30 mouse cellular contexts compared by ENCODE assay signal in the genomic region with DNA sequence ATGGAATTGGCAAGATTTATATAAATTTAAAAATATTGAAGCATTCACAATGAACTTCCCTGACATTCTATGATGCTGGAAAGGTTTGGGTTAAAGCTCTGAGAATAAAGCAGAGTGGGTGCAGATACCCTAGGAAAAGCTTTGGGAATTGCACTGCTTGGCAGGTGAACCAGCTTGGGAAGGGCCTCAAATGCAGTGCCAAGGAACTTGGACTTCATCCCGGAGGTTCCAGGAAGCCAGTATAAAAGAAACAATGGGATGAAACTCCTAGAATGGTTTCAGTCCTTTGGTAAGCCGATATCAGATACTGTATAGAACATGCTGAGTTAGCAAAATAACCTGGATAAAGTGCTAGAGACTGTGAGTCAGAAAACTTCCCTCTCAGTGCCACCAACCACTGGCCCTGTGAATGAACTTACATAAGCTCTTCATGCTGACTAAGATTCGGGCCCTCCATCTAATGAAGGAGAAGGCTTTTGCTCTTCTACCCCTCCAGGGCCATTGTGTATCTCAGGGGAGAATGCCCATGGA.
DNase-seq lines count a peak whose midpoint lies in the region; ATAC-seq and TF ChIP-seq lines count a peak whose summit lies in the region.
"Had no signal": no experiment of that assay in that cellular context is flagged by ENCODE, and none has a peak within 500 bp of the region (broad histone marks: within the 10 kb centered on the region; RNA-seq: fewer than 3 reads in every experiment).

No protein-coding gene starts in this region.

- H3K27ac ChIP-seq in heart, postnatal 0 days (ENCODE audit: low read depth) = no peak overlapping the region
- no peak overlapping the region for H3K27ac ChIP-seq in liver, adult 2 months (replicated peaks; ENCODE audit: insufficient read depth, low read depth, low read length)
- H3K27ac ChIP-seq: embryonic facial prominence, embryonic 12.5 days; hindbrain, embryonic 10.5 days; hindbrain, embryonic 15.5 days; kidney, embryonic 15.5 days; limb, embryonic 10.5 days; limb, embryonic 15.5 days; liver, embryonic 15.5 days; midbrain, embryonic 10.5 days; neural tube, embryonic 12.5 days had no signal

- no peak for TF ChIP-seq EP300 in heart, postnatal 0 days (IDR thresholded peaks at IDR 0.05; ENCODE audit: low read depth)

- no peak for TF ChIP-seq CTCF in heart, postnatal 0 days (IDR thresholded peaks at IDR 0.05; ENCODE audit: low read depth)
- no peak for TF ChIP-seq CTCF in liver, adult 2 months (IDR thresholded peaks at IDR 0.05; ENCODE audit: low read depth, low read length)

- H3K79me2 ChIP-seq in liver, adult 2 months (ENCODE audit: control insufficient read depth, insufficient read depth, low read length) = no peaks in the 10 kb centered on the region

- no peak overlapping the region for H3K4me2 ChIP-seq in heart, postnatal 0 days (ENCODE audit: low read depth, low read length)
- H3K4me2 ChIP-seq: embryonic facial prominence, embryonic 12.5 days; heart, embryonic 11.5 days; hindbrain, embryonic 15.5 days; kidney, embryonic 15.5 days; limb, embryonic 15.5 days; liver, embryonic 15.5 days; lung, embryonic 14.5 days; neural tube, embryonic 12.5 days had no signal

- no peak for ATAC-seq in heart, postnatal 0 days (ENCODE audit: insufficient read depth, low read depth)
- ATAC-seq: inflammation-experienced regulatory T-cells, adult 6 months; midbrain, embryonic 16.5 days had no signal

- H3K9ac ChIP-seq in heart, postnatal 0 days (replicated peaks; ENCODE audit: low read depth, low read length) = no peak overlapping the region
- no peak overlapping the region for H3K9ac ChIP-seq in liver, adult 2 months (ENCODE audit: low read depth, low read length)
- H3K9ac ChIP-seq: embryonic facial prominence, embryonic 12.5 days; hindbrain, embryonic 15.5 days; kidney, embryonic 15.5 days; limb, embryonic 15.5 days; liver, embryonic 15.5 days; lung, embryonic 14.5 days; neural tube, embryonic 12.5 days had no signal

- no peaks in the 10 kb centered on the region for H3K27me3 ChIP-seq in heart, postnatal 0 days (ENCODE audit: control insufficient read depth, insufficient read depth, low read length)
- no peaks in the 10 kb centered on the region for H3K27me3 ChIP-seq in liver, adult 2 months (ENCODE audit: control insufficient read depth, insufficient read depth, low read length)
- H3K27me3 ChIP-seq: embryonic facial prominence, embryonic 12.5 days; hindbrain, embryonic 15.5 days; kidney, embryonic 15.5 days; limb, embryonic 15.5 days; liver, embryonic 15.5 days; neural tube, embryonic 12.5 days had no signal

- DNase-seq in cerebellum, postnatal 14 days = peak; percentile 49 to 65
- no peak for DNase-seq in cerebellum, adult 11-12 months
- peak; percentile 6 for DNase-seq in heart, postnatal 0 days (ENCODE audit: low spot score)
- no peak for DNase-seq in heart, adult 8-10 months (ENCODE audit: low spot score)
- peak; percentile 3 for DNase-seq in liver, adult 2 months (ENCODE audit: extremely low read depth, low read depth, low spot score)
- DNase-seq in liver = no peak
- DNase-seq in thymus, postnatal 10 days (ENCODE audit: low spot score in 2 of 2) = no peak
- DNase-seq: adrenal gland, postnatal 25 days; embryo, embryonic 11 days; gastrocnemius, postnatal 10 days; kidney, adult 11 months; kidney, postnatal 25 days; lung, embryonic 14.5 days; lung, postnatal 14 days; right cerebral cortex, adult 18-20 months; spleen, adult 18-20 months; thymus, postnatal 36 days had no signal

- no peaks in the 10 kb centered on the region for H3K4me1 ChIP-seq in heart, postnatal 0 days (ENCODE audit: control insufficient read depth, insufficient read depth)
- H3K4me1 ChIP-seq in liver, adult 2 months (ENCODE audit: control insufficient read depth, insufficient read depth, low read length) = no peaks in the 10 kb centered on the region
- H3K4me1 ChIP-seq: embryonic facial prominence, embryonic 12.5 days; hindbrain, embryonic 15.5 days; kidney, embryonic 15.5 days; limb, embryonic 10.5 days; limb, embryonic 15.5 days; liver, embryonic 15.5 days; neural tube, embryonic 12.5 days had no signal

- no peak for TF ChIP-seq POLR2A in liver, adult 2 months (IDR thresholded peaks at IDR 0.05; ENCODE audit: extremely low read depth, insufficient read depth, low read length)

- no peak overlapping the region for H3K4me3 ChIP-seq in heart, postnatal 0 days (ENCODE audit: low read depth, low read length)
- no peak overlapping the region for H3K4me3 ChIP-seq in liver, adult 2 months (ENCODE audit: insufficient read depth, low read depth, low read length)
- H3K4me3 ChIP-seq: embryonic facial prominence, embryonic 12.5 days; hindbrain, embryonic 10.5 days; hindbrain, embryonic 15.5 days; kidney, embryonic 15.5 days; limb, embryonic 10.5 days; limb, embryonic 15.5 days; liver, embryonic 15.5 days; midbrain, embryonic 10.5 days; myocyte; neural tube, embryonic 12.5 days had no signal

- no peaks in the 10 kb centered on the region for H3K36me3 ChIP-seq in heart, postnatal 0 days (replicated peaks; ENCODE audit: control insufficient read depth, insufficient read depth, low read length)
- H3K36me3 ChIP-seq in liver, adult 2 months (ENCODE audit: control insufficient read depth, insufficient read depth, low read length) = no peaks in the 10 kb centered on the region
- H3K36me3 ChIP-seq: embryonic facial prominence, embryonic 12.5 days; hindbrain, embryonic 10.5 days; hindbrain, embryonic 15.5 days; kidney, embryonic 15.5 days; limb, embryonic 10.5 days; limb, embryonic 15.5 days; liver, embryonic 15.5 days; midbrain, embryonic 10.5 days; neural tube, embryonic 12.5 days had no signal

- no peaks in the 10 kb centered on the region for H3K9me3 ChIP-seq in heart, postnatal 0 days (replicated peaks; ENCODE audit: control insufficient read depth, low read length)
- H3K9me3 ChIP-seq: embryonic facial prominence, embryonic 12.5 days; hindbrain, embryonic 10.5 days; hindbrain, embryonic 15.5 days; kidney, embryonic 15.5 days; limb, embryonic 10.5 days; limb, embryonic 15.5 days; liver, embryonic 15.5 days; midbrain, embryonic 10.5 days; neural tube, embryonic 12.5 days had no signal

- WGBS in heart, postnatal 0 days = 54% methylated on average over 3 of the region's 3 CpGs
- 46% methylated on average over 3 of the region's 3 CpGs for WGBS in liver, adult 2 months

Comparison
In these comparisons a context has a peak if more than half of its experiments do, and no peak if none do; other contexts are left out.
1. DNase-seq: peak in cerebellum, postnatal 14 days (2 of 2), heart, postnatal 0 days (single experiment) and liver, adult 2 months (single experiment); none in cerebellum, adult 11-12 months (single experiment), heart, adult 8-10 months (single experiment), liver (single experiment) and thymus, postnatal 10 days (0 of 2).